Mouse (Mus musculus) neural tube, embryonic 10.5 days (tissue): ENCODE data around the gene Cd2bp2.
"Not testable (repeated sequence)": the region's sequence is repeated elsewhere in the genome, so short reads cannot be mapped to it uniquely, and the experiment has no call there.

Source experiments
- DNase-seq: peaks from one replicate; pipeline ENCODE4 v3.0.0-alpha.2; 2017; ENCODE audit warnings: low spot score; ENCODE audit errors: extremely low spot score

The Cd2bp2 gene

DNA sequence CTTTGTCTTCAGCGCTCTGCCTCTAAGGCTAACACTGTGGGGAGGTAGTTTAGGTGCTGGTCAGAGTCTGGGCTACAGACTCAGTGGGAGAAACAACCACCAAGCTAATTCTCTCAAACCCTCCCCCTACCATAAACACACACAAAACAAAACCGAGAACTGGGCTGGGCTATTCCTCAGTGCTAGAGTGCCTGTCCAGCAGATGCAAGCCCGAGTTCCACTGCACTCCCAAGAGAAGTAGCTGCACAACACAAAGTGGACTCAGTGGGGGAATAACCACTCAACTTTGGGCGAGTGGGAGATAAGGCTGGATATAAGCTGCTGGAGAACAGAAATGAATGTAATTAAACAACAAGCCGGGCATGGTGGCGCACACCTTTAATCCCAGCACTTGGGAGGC lies 5.2 kb downstream of the Cd2bp2 start:
- DNase-seq = no peak

DNA sequence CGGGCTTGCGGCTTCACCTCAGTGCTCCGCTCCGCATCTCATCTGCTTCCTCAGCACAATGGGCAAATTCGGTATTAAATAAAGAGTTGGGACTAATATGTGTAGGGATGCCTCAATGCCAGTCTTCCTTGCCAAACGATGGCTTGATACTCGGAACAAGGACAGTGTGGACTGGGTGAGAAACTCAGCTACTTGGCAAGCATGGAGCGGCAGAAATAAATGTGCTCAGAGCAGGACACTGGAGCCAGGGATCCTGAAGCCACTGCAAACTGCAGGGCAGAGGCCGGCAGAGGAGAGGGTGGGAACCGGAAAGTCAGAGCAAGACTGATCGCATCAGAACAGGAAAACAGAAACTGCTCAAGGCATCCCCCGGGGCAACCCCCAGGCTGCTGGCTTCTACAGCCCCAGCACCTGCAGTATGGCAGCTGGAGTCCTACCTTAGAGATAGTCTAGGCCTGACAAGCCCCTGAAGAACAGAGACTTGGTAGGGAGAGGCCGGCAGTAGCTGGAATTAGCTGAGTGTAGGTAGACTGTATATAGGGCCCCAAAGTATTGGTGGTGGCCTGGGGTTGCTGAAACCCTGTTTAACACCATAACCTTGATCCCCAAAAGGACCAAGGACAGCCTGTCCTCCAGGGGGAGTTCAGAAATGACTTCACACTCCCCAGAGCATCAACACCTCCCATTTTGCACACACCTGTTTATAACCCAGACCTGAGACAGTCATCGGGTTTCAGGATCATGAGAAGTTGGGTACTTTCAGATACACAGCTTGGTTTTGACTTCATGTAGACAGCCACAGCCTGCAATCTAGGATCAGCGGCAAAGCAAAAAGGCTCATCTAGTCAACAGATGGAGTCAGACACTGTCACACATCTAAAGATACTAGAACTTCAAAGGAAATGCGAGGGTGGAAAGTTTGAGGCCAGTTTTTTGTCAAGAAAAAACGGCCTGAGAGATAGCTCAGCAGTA lies 7.3 kb downstream of the Cd2bp2 start:
- DNase-seq = no peak

DNA sequence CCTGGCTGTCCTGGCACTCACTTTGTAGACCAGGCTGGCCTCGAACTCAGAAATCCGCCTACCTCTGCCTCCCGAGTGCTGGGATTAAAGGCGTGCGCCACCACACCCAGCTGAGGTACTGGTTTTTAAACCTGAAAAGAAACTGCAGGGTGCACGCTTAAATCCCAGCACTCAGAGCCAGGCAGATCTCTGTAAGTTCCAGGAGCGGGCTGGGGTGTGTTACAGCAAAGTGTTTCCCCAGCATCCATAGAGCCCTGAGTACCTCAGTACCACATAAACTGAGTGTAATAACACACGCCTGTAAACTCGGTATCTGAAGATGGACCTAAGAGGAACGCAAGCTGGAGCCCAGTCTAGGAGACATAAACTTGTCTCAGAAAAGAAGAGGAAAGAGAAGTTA lies 8.5 kb downstream of the Cd2bp2 start:
- no peak for DNase-seq

DNA sequence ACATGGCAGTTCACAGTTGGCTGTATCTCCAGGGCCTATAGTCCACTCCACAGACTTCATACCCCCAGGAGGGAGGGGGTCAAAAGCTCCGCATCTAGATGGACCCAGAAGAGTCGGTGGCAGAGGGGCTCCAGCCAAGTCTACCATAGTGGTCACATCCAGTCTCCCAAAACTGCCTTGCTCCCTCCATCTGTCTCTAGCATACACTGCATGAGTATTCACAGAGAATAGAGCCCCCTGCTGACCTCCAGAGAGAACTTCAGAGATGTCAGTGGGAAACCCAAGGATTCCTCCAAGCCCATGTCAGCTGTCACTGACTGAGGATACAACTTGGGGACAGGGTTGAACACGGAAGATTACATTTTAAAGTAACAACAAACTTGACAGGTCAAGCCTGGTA lies 10.2 kb downstream of the Cd2bp2 start:
- no peak for DNase-seq

DNA sequence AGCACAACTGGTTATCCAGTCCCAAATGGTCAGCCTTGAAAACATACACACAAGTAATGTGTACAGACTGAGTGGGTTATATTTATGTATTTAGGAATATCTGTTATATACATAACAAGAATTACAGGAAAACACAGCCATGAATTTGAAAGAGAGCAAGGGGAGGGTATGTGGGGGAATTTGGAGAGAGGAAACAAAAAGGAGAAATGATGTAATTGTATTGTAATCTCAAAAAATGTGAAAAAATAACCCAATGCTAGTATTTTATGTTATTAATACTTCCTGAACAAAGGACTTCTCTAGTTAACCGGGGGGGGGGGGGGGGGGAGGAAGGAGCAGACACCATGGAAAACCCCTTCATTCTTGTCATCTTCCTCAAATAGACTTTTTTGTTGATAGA lies 11.1 kb downstream of the Cd2bp2 start:
- no peak for DNase-seq

DNA sequence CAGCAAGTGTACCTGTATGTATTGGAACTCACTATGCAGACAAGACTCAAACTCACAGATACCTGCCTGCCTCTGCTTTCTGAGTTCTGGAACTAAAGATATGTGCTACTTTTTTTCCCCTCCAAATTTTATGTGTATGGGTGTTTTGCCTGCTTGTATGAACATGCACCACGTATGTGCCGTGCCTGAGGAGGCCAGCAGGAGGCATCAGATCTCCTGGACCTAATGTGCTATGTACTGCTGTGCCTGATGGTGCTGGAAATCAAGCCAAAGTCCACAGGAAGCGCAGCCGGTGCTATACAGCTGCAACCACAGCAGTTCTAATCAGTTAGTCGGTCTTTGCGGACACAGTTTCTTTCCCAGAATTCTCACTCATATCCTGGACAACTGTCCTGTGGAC lies 12.0 kb downstream of the Cd2bp2 start:
- DNase-seq = no peak

DNA sequence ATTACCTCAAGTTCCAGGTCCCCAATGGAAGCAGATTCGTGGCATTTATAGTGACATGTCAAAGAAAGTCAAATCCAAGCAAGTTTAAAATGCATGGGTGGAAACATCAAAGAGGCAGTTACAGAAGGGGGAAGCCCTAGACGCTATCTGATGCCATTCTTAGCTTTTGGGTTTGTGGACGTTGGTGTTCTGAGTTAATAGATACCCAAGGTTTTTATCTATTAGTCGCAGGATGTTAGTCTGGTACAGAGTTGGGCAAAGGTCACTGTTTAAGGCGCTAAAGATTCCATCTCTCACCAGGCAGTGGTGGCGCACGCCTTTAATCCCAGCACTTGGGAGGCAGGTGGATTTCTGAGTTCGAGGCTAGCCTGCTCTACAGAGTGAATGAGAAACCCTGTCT lies 12.5 kb downstream of the Cd2bp2 start:
- no peak for DNase-seq

DNA sequence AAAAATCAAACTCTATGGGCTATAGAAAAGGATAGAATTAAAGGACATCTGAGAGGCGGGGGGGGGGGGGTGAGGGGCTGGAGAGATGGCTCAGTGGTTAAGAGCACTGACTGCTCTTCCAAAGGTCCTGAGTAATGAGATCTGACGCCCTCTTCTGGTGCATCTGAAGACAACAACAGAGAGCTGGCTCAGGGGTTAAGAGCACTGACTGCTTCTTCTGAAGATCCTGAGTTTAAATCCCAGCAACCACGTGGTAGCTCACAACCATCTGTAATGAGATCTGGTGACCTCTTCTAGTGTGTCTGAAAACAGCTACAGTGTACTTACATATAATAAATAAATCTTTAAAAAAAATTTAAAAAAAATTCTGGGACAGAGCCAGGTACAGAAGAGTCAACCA lies 14.1 kb downstream of the Cd2bp2 start:
- DNase-seq = not testable (repeated sequence)

DNA sequence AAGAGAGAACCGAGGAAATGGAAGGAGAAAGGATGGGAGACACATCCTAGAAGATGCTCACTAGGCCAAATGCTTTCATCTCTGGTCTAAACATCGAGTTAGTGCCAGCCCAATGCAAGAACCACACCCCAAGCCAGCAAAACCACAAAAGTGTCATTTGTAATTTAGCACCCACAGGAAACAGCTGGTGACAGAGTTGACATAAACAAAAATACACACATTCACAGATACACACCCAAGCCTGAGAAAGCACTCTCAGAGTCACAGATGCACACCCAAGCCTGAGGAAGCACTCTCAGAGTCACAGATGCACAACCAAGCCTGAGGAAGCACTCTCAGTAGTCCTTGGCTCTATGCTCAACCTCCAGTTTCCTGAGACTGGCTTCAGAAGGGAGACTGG lies 15.1 kb downstream of the Cd2bp2 start:
- DNase-seq = no peak

DNA sequence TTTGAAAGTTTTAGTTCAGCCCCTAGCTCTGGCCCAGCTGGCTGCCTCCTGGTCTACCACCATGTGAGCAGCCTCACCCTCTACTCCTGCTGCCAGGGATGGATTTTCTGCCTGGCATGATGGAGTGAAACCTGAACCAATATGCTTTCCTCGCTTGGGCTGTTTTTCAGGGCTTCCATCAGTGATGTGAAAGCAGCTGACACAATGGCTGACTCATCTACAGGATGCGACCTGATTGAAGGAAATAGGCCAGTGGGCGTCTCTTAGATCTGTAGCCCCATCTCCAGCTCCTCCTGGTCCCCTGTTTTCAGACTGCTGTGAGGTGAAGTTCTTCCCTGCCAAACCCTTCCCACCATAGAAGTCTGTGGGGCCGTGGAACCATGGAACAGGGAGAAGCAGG lies 18.9 kb downstream of the Cd2bp2 start:
- DNase-seq = no peak

DNA sequence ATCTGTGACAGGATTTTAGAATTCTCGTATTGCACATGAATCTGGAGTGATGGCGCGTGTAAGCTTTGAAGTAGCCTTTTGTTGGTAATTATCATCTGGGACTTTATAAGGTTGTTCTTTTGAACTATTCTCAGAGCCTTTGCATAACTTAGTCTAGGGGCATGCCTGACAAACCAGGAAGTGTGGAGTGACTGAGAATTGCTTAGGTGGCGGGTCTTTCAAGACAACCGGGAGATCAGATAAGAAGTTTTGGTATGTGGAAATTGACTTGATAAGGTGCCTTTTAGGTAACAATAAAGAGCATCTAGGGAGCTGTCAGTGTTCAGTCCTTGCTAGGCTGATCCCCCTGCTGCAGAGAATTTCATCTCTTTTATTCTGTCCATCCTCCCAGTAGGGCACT lies 29.3 kb downstream of the Cd2bp2 start:
- no peak for DNase-seq

DNA sequence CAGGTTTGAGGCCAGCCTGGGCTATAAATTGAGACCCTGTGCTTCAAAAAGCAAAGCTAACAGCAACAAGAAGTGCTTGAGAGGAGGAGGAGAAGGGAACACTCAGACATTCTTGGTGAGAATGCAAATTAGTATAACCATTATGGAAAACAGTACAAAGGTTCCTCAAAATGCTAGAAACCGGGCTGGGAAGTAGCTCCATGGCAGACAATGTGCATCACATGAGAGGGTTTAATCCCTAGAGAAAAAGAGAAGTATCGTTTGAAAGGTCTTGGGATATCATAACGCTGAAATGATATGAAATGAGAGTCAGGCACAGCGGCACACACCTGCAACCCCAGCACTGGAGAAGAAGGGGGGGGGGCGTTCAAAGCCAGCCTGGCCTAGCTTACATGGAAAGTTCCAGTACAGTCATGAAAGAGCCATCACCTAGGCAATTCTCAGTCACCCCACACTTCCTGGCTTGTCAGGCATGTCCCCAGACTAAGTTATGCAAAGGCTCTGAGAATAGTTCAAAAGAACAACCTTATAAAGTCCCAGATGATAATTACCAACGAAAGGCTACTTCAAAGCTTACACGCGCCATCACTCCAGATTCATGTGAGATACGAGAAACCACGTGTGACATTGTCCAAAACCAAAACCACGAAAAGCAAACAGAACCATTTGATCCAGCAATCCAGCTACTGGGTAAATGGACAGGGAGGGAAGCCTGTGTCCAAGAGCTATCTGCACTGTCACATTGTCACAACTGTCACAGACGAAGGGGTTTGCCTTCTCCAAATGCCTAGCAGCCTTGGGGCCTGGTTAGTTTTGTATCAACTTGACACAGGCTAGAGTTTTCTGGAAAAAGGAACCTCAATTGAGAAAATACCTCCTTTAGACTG lies 30.0 kb downstream of the Cd2bp2 start:
- no peak for DNase-seq

DNA sequence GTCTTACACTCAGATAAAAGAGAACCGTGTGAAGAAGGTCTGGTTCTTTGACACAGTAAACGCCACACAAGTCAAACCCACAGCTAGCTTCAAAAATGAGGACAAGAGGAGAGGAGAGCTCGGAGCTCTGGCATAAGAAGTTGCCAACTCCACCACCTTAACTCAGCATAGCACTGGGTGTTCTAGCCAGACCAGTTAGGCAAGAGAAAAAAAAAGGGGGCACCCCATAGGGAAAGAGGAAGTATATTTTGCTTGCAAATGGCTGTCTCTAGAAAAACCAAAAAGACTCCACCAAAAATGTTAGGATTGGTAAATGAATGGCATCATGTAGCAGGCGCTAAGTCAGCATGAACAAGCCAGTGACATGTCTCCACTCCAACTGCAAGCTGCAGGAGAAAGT lies 31.8 kb downstream of the Cd2bp2 start:
- DNase-seq = no peak

DNA sequence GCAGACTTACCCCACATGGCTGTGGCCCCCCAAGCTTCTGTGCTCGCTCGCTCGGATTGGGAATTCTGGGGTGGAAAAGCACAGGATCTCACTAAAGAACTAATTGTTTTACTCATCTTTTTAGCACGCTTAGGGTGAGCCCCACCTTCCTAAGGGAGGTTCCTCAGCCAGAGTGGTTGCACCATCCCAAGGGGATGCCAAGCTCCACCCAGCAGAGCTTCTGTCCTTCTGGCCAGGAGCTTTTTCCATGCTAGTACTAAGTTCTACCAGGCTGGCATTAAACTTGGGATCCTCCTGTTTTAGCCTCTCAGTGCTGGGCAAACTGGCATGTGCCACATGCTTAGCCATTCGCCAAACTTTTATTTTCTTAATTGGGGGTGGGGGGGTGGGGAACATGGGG lies 33.3 kb downstream of the Cd2bp2 start:
- DNase-seq = no peak

DNA sequence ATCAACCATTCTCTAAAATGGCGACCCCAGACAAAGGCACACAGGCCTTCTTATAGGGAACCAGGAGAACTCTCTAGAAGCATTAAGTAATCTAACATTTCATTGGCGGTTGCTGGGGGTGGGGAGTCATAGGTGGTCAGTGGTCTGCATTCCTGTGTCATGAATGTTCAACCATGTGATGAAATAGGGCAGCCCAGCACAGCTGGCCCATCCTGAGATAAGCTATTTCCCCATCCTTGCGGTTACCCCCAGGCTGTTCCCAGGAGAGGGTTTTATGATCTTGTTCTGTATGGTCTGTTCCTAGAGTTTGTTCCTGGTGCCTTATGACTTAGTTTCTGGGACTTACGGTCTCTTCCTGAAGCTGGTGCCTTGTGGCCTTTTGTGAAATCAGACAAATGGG lies 38.3 kb downstream of the Cd2bp2 start:
- no peak for DNase-seq

DNA sequence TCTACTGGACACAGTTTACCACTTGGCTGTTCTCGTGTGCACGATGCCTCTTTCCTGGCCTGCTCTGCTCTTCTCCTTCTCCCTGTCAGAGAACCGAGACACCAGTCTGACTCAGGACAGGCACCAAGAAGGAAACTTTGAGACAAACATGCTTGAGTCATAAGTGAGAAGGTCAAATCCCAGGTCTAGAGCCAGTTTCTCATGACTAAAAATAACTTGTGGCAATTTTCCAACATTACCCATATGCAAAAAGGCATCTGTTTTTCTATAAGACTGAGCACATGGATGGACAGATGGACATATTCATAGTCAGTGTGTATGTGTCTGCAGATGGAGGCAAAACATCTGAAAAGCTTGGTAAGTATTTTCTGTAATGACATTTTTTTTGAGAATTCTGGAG lies 42.4 kb downstream of the Cd2bp2 start:
- no peak for DNase-seq

DNA sequence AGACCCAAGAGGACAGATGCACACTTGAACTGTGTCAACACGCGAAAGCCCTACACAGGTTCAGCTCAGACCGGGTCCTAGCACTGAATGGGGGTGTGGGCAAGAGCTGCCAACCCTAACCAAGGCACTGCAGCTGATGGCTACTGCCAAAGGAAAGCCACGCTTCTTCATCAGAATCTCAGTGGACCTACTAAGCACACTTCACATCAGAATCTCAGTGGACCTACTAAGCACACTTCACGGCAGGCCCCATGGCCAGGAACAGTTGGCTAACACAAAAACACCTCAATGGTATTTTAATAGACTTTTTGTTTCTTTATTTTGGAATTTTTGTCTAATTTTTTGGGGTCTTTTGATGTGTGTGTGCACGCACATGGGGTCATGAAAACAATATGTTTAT lies 43.4 kb downstream of the Cd2bp2 start:
- no peak for DNase-seq

DNA sequence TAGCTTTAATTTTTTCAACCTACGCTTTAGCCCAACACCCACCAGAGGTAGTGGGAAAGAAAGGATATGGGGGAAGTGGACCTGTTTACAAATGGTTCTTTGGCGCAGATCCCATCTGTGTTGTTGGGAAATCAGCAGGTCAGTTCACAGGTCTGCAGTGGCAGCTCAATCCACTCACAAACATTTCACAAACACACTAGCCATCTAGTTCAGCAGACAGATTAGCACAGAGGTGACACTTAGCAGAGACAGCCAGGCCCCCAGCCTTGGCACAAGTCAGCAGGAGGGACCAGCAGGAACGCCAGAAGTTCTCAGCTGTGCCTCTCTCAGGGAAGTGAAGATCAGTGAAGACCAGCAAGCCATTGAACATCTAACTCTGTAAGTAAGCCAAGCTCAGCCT lies 47.9 kb downstream of the Cd2bp2 start:
- no peak for DNase-seq

DNA sequence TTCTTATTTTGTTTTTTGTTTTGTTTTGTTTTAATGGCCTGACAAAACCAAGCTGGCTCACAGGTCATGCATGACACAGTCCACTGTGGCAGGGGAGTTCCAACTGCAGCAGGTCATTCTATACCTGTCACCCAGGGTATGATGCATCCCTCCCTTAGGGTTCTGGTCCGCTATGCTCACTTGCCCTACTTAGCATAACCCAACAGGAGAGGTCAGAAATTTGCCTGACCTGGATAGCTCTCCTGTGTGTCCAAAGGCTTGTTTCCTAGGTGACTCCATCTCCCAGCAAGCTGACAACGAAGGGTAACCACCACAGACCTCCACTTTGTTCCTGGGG lies 49.6 kb downstream of the Cd2bp2 start:
- DNase-seq = no peak

DNA sequence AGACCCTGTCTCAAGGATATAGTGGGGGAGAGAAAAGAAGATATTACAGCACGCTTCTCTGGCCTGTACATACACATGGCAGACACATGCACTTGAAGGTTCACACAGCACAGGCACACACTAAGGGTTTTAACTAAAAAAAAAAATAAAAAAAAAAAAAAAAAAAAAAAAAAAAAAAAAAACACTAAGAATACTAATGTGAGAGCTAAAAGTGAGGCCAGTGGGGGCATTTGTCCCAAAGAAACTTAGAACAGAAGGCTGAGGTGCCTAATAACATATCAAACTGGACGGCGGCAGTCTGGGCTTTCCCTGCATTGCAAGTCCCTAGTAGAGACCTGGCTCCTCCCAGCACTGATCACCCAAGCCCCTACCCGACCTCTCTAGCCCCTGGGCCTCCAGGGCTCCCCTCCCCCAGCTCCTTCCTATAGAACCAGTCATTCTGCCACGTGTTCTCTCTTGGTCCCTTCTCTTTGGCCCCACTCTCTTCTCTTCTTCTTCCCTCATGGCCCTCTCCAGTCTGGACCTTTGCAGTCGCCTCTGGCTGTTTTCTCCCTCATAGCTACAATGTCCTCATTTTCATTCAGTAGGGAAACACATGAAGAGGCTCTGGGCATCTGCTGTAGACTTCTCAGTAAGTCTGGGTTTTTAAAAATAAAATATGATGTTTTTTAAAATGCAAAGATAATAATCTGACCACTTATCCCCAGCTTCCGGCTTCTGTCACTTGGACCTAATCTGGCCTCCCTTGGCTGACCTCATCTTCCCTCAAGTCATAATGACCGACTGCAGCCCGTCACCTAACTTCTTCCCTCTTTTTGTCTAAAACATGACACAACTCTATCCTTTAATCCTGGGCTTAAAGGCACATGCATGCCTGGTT lies 50.2 kb downstream of the Cd2bp2 start:
- DNase-seq = no peak

DNA sequence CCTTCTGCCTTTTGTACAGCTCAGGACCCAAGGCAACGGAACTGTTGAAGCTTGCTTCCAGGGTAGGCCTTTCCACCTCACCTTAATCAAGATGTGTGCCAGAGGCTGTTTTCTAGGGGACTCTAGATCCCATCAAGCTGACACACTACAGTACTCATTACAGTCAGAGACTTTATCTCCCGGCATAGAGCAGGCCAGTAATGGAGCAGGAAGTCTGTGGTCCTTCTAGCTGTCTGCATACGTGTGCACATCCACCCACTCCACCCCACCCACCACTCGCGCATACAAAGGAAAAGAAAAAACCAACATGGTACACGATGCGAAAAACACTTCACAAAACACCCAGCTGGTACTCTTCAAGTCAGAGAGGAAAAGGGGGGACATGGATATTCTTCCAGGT lies 51.4 kb downstream of the Cd2bp2 start:
- no peak for DNase-seq

DNA sequence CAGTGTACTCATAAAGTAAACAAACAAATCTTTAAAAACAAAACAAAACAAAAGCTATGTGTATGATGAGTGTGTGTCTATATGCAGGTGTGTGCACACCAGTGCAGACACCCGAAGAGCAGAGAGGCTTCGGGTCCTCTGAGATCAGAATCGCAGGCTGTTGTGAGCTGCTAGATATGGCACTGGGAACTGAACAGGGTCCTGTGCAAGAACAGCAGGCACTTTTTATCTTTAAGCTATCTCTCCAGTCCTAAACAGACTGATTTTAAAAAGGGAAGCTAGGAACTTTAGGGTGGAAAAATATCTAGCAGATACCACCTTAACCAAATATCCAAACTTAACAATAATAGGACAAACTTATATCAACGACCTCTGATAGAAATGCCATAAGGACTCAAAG lies 53.2 kb downstream of the Cd2bp2 start:
- DNase-seq = no peak
